Mouse (Mus musculus): ENCODE measurements at regions not wholly inside any gene's neighbourhood (a gene's known extent, or its start where the extent isn't known, plus 50 kb on each side); places are given as distances from the start of the nearest gene placed in this dataset.

DNA sequence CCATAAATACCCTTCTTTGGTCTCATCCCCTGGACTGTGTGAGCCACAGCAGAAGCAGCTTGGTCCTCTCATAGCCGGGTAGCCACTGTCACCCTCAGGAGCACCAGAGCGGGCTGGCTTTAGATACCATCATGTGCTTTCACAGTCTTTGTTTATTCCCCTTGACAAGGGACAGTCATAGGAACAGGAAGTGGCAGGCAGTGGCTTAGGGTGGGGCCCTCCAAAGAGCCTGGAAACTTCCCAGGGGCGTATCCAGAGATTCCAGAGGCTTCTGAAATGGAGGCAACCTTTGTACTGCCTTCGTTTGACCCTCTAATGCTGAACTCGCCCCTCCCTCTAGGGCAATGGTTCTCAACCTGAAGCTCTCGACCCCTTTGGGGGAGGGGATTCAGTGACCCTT, 119.5 kb upstream of the Klf14 start:
- Histone ChIP-seq H3K36me3 (ENCODE audit: control insufficient read depth, insufficient read depth, low read length) (no peaks in the 10 kb centered on the region), H3K27ac (replicated peaks in 1 of 2; ENCODE audit: control insufficient read depth in 1 of 2, insufficient read depth in 1 of 2, low read depth in 2 of 2, low read length in 2 of 2) (0 out of 4 replicates have a peak overlapping the region, but pooled peaks of 1 of the 2 experiments have one; percentile 10), H3K4me3 (ENCODE audit: control insufficient read depth in 1 of 2, insufficient read depth in 1 of 2, low read depth in 1 of 2, low read length in 2 of 2) (no peak overlapping the region), H3K4me1 (ENCODE audit: control insufficient read depth in 2 of 2, insufficient read depth in 2 of 2, low read length in 2 of 2) (peaks cover 46 to 56% of the 10 kb centered on the region in 2 experiments), H3K9ac (ENCODE audit: low read length) (no peak overlapping the region), H3K9me3 (ENCODE audit: control insufficient read depth, low read length) (no peaks in the 10 kb centered on the region), H3K27me3 (ENCODE audit: control insufficient read depth, insufficient read depth, low read length) (no peaks in the 10 kb centered on the region), H3K4me2 (ENCODE audit: low read length) (no peak overlapping the region)
- no peak for ATAC-seq (ENCODE audit: insufficient number of reproducible peaks, insufficient read depth, low FRiP score, low read depth)
- WGBS = 63% methylated on average over 6 of the region's 6 CpGs

DNA sequence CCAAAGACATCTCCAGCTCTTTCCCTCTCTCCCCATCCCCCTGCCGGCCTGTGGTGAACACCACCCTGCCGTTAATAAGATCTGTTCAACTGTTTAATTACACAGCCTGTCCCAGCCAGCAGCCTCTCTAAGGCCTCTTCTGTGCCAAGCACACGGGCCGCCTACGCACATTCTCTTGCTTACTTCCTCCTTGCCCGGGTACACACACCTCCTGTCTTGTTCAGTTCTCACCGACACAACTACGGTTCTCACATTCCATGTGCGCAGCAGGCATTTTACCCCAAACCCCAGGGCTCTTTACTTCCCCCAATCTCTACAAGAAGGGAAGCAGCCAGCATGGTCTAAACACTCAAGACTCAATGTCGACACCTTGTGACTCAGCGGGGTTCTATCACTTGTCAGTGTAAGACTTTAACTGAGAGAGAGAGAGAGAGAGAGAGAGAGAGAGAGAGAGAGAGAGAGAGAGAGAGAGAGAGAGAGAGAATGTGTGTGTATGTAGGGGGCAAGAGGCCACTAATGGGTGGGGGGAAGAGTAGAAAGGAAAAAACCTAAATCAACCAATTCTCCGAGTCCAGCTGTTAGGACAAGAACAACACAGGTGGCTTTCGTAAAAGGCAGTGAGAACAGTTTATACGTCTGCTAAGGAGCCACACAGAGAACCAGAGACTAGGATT, 120.8 kb upstream of the Klf14 start:
- no peak for ATAC-seq (ENCODE audit: insufficient number of reproducible peaks, insufficient read depth, low FRiP score, low read depth)
- WGBS = 54% methylated on average over 14 of the region's 14 CpGs
- H3K27me3 ChIP-seq (ENCODE audit: control insufficient read depth, insufficient read depth, low read length) = no peaks in the 10 kb centered on the region
- no peaks in the 10 kb centered on the region for H3K36me3 ChIP-seq (ENCODE audit: control insufficient read depth, insufficient read depth, low read length)
- H3K9ac ChIP-seq (ENCODE audit: low read length) = no peak overlapping the region
- H3K27ac ChIP-seq (replicated peaks in 1 of 2; ENCODE audit: control insufficient read depth in 1 of 2, insufficient read depth in 1 of 2, low read depth in 2 of 2, low read length in 2 of 2) = 0 out of 4 replicates have a peak overlapping the region, but pooled peaks of 1 of the 2 experiments have one; percentile 7
- H3K9me3 ChIP-seq (ENCODE audit: control insufficient read depth, low read length) = no peaks in the 10 kb centered on the region
- peaks cover 46 to 56% of the 10 kb centered on the region in 2 experiments for H3K4me1 ChIP-seq (ENCODE audit: control insufficient read depth in 2 of 2, insufficient read depth in 2 of 2, low read length in 2 of 2)
- no peak overlapping the region for H3K4me2 ChIP-seq (ENCODE audit: low read length)
- no peak overlapping the region for H3K4me3 ChIP-seq (ENCODE audit: control insufficient read depth in 1 of 2, insufficient read depth in 1 of 2, low read depth in 1 of 2, low read length in 2 of 2)

DNA sequence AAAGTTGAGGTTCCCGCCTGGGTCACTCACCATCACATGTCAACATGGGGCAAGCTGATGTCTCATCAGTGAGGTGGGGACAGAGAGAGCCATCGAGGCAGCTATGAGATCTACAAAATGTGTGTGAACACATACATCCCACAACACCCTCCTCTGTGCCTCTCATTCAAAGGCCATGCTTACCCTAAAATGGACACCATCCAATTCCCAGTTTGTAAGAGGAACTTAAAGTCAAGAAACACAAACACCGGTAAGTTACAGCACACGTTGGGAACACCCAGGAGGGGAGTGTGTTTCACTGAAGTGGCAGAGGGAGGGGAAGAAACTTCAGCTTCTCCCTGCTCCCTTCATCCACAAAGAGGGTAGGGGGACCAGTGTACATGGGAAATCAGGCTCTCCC, 121.4 kb upstream of the Klf14 start:
- H3K36me3 ChIP-seq (ENCODE audit: control insufficient read depth, insufficient read depth, low read length) = no peaks in the 10 kb centered on the region
- H3K27ac ChIP-seq (replicated peaks in 1 of 2; ENCODE audit: control insufficient read depth in 1 of 2, insufficient read depth in 1 of 2, low read depth in 2 of 2, low read length in 2 of 2) = no peak overlapping the region
- ATAC-seq (ENCODE audit: insufficient number of reproducible peaks, insufficient read depth, low FRiP score, low read depth) = no peak
- H3K9me3 ChIP-seq (ENCODE audit: control insufficient read depth, low read length) = no peaks in the 10 kb centered on the region
- H3K4me3 ChIP-seq (ENCODE audit: control insufficient read depth in 1 of 2, insufficient read depth in 1 of 2, low read depth in 1 of 2, low read length in 2 of 2) = no peak overlapping the region
- H3K9ac ChIP-seq (ENCODE audit: low read length) = no peak overlapping the region
- no peaks in the 10 kb centered on the region for H3K27me3 ChIP-seq (ENCODE audit: control insufficient read depth, insufficient read depth, low read length)
- H3K4me1 ChIP-seq (ENCODE audit: control insufficient read depth in 2 of 2, insufficient read depth in 2 of 2, low read length in 2 of 2) = peaks cover 48 to 56% of the 10 kb centered on the region in 2 experiments
- no peak overlapping the region for H3K4me2 ChIP-seq (ENCODE audit: low read length)
- WGBS = 76% methylated on average over 4 of the region's 4 CpGs

GRCm38 (mm10) chr6:31080691-31081090, 121.8 kb upstream of the Klf14 start:
- H3K4me1 ChIP-seq (ENCODE audit: control insufficient read depth in 2 of 2, insufficient read depth in 2 of 2, low read length in 2 of 2) = peaks cover 49 to 53% of the 10 kb centered on the region in 2 experiments
- WGBS = 90% methylated on average over 9 of the region's 9 CpGs
- H3K27me3 ChIP-seq (ENCODE audit: control insufficient read depth, insufficient read depth, low read length) = no peaks in the 10 kb centered on the region
- H3K27ac ChIP-seq (replicated peaks in 1 of 2; ENCODE audit: control insufficient read depth in 1 of 2, insufficient read depth in 1 of 2, low read depth in 2 of 2, low read length in 2 of 2) = no peak overlapping the region
- ATAC-seq (ENCODE audit: insufficient number of reproducible peaks, insufficient read depth, low FRiP score, low read depth) = no peak
- H3K4me2 ChIP-seq (ENCODE audit: low read length) = no peak overlapping the region
- no peaks in the 10 kb centered on the region for H3K36me3 ChIP-seq (ENCODE audit: control insufficient read depth, insufficient read depth, low read length)
- H3K9me3 ChIP-seq (ENCODE audit: control insufficient read depth, low read length) = no peaks in the 10 kb centered on the region
- no peak overlapping the region for H3K4me3 ChIP-seq (ENCODE audit: control insufficient read depth in 1 of 2, insufficient read depth in 1 of 2, low read depth in 1 of 2, low read length in 2 of 2)
- H3K9ac ChIP-seq (ENCODE audit: low read length) = no peak overlapping the region

GRCm38 (mm10) chr6:31081238-31081637, 122.4 kb upstream of the Klf14 start:
- Histone ChIP-seq H3K27ac (replicated peaks in 1 of 2; ENCODE audit: control insufficient read depth in 1 of 2, insufficient read depth in 1 of 2, low read depth in 2 of 2, low read length in 2 of 2) (no peak overlapping the region; a peak in 1 of 4 replicates), H3K4me1 (ENCODE audit: control insufficient read depth in 2 of 2, insufficient read depth in 2 of 2, low read length in 2 of 2) (peaks cover 47 to 49% of the 10 kb centered on the region in 2 experiments), H3K9ac (ENCODE audit: low read length) (no peak overlapping the region), H3K36me3 (ENCODE audit: control insufficient read depth, insufficient read depth, low read length) (no peaks in the 10 kb centered on the region), H3K4me2 (ENCODE audit: low read length) (no peak overlapping the region), H3K27me3 (ENCODE audit: control insufficient read depth, insufficient read depth, low read length) (no peaks in the 10 kb centered on the region), H3K4me3 (ENCODE audit: control insufficient read depth in 1 of 2, insufficient read depth in 1 of 2, low read depth in 1 of 2, low read length in 2 of 2) (no peak overlapping the region), H3K9me3 (ENCODE audit: control insufficient read depth, low read length) (no peaks in the 10 kb centered on the region)
- ATAC-seq (ENCODE audit: insufficient number of reproducible peaks, insufficient read depth, low FRiP score, low read depth) = no peak
- 44% methylated on average over 9 of the region's 9 CpGs for WGBS

GRCm38 (mm10) chr6:31081988-31082387, 123.1 kb upstream of the Klf14 start:
- no peak overlapping the region for H3K4me3 ChIP-seq (ENCODE audit: control insufficient read depth in 1 of 2, insufficient read depth in 1 of 2, low read depth in 1 of 2, low read length in 2 of 2)
- no peak overlapping the region for H3K9ac ChIP-seq (ENCODE audit: low read length)
- WGBS = 43% methylated on average over 7 of the region's 7 CpGs
- no peak overlapping the region for H3K27ac ChIP-seq (replicated peaks in 1 of 2; ENCODE audit: control insufficient read depth in 1 of 2, insufficient read depth in 1 of 2, low read depth in 2 of 2, low read length in 2 of 2)
- no peak overlapping the region for H3K4me2 ChIP-seq (ENCODE audit: low read length)
- no peak for ATAC-seq (ENCODE audit: insufficient number of reproducible peaks, insufficient read depth, low FRiP score, low read depth)
- H3K27me3 ChIP-seq (ENCODE audit: control insufficient read depth, insufficient read depth, low read length) = no peaks in the 10 kb centered on the region
- peaks cover 41 to 42% of the 10 kb centered on the region in 2 experiments for H3K4me1 ChIP-seq (ENCODE audit: control insufficient read depth in 2 of 2, insufficient read depth in 2 of 2, low read length in 2 of 2)
- no peaks in the 10 kb centered on the region for H3K9me3 ChIP-seq (ENCODE audit: control insufficient read depth, low read length)
- no peaks in the 10 kb centered on the region for H3K36me3 ChIP-seq (ENCODE audit: control insufficient read depth, insufficient read depth, low read length)

DNA sequence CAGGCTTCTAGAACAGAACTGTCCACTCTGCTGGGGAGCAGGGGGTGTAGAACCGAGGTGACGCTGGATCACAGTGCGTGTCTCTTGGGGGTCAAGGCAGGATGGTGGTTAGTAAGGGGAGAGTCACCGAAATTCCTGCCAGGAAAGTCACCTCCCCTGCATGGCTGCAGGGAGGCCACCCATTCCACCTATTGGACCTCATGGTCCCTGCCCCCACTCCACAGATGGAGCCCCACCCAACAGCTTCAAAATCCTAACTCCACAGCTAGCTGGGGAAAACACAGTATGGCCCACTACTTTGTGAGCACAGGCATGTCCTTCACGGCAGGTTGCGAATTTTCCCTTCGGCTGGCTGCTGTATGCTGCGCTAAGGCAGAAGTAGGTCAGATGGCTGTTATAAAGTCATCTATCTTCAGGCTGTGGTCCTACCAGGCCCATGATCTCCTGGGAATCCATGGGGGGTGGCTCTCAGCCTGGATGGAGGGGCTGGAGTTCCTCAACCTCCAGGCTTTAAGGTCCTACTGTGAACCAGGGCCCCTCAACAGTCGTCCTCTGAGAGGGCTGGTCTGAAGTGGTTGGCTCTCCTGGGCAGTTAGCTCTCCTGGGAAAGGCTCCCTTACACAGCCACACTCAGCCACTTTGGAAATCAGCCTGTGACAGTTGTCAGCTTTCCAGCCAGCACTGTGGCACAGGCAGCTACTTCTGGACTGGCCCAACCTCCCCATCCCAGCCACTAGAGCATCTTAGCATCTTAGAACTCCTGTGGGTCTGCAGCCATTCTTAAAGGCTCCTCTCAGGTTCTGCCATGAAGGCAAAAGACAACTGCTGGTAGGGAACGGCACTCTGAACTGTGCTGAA, 124.0 kb upstream of the Klf14 start:
- Histone ChIP-seq H3K4me2 (ENCODE audit: low read length) (no peak overlapping the region), H3K27me3 (ENCODE audit: control insufficient read depth, insufficient read depth, low read length) (no peaks in the 10 kb centered on the region), H3K4me1 (ENCODE audit: control insufficient read depth in 2 of 2, insufficient read depth in 2 of 2, low read length in 2 of 2) (peaks cover 34 to 37% of the 10 kb centered on the region in 2 experiments), H3K9me3 (ENCODE audit: control insufficient read depth, low read length) (no peaks in the 10 kb centered on the region), H3K27ac (replicated peaks in 1 of 2; ENCODE audit: control insufficient read depth in 1 of 2, insufficient read depth in 1 of 2, low read depth in 2 of 2, low read length in 2 of 2) (peak overlapping the region in 1 of 2 experiments; percentile 35; a peak in 3 of 4 replicates), H3K9ac (ENCODE audit: low read length) (no peak overlapping the region), H3K36me3 (ENCODE audit: control insufficient read depth, insufficient read depth, low read length) (no peaks in the 10 kb centered on the region), H3K4me3 (ENCODE audit: control insufficient read depth in 1 of 2, insufficient read depth in 1 of 2, low read depth in 1 of 2, low read length in 2 of 2) (no peak overlapping the region)
- ATAC-seq (ENCODE audit: insufficient number of reproducible peaks, insufficient read depth, low FRiP score, low read depth) = no peak
- WGBS = 75% methylated on average over 10 of the region's 10 CpGs
